Comparison of ENCODE assay signal across 13 mouse cellular contexts in the genomic region with DNA sequence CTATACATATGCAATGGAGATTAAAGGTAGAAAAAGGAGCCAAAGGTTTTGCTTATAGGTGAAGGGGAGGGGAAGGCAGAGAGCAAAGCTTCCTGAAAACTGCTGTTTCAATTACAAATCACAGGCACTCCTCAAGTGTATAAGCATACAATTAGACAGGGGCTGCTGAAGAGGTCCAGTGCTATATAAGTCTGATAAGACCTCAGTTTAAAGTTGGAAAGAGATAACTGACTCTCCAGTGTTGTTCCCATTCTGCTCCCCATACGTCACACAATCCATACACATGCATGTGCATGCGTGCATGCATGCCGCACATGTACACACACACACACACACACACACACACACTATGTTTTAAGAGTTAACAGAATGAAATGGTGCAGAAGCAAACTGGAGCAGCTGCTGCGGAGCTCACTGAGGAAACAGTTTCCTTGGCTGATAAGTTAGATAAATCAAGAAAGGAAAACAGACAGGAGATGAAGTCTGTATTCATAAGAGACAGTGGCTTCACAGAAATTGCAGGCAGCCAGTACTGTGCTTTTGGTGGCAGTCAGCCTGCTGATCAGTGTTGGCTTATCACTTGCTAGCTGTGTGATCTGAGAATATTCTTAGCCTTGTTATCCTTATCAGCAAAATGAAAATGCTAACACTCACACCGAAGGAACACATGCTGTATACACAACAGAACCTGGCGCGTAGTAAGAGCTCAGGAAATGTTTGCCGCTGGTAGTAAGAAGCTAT.
DNase-seq lines count a peak whose midpoint lies in the region; ATAC-seq and TF ChIP-seq lines count a peak whose summit lies in the region.
"Had no signal": no experiment of that assay in that cellular context is flagged by ENCODE, and none has a peak within 500 bp of the region (broad histone marks: within the 10 kb centered on the region; RNA-seq: fewer than 3 reads in every experiment).

No protein-coding gene starts in this region.

- peaks cover 4% of the 10 kb centered on the region; the same call in 1 of the 2 replicates for H3K4me1 ChIP-seq in liver, embryonic 11.5 days (replicated peaks; ENCODE audit: control insufficient read depth, insufficient read depth, low read length)
- H3K4me1 ChIP-seq in liver, postnatal 0 days (ENCODE audit: insufficient read depth), result no peaks in the 10 kb centered on the region
- peaks cover 6% of the 10 kb centered on the region for H3K4me1 ChIP-seq in cortical plate, adult 2 months (ENCODE audit: control insufficient read depth, insufficient read depth, low read length)
- H3K4me1 ChIP-seq in liver, embryonic 13.5 days (replicated peaks), result peaks cover 9% of the 10 kb centered on the region
- H3K4me1 ChIP-seq: lung, embryonic 15.5 days had no signal

- H3K9me3 ChIP-seq in liver, embryonic 11.5 days (ENCODE audit: control insufficient read depth, low read length), result peaks cover 6% of the 10 kb centered on the region
- H3K9me3 ChIP-seq in liver, postnatal 0 days (ENCODE audit: low read length), result peaks cover 7% of the 10 kb centered on the region
- H3K9me3 ChIP-seq in liver, embryonic 13.5 days (replicated peaks), result peaks cover 9% of the 10 kb centered on the region

- no peak overlapping the region for H3K9ac ChIP-seq in liver, embryonic 11.5 days (ENCODE audit: low read depth, low read length)
- H3K9ac ChIP-seq in liver, postnatal 0 days (replicated peaks), result no peak overlapping the region
- H3K9ac ChIP-seq in liver, embryonic 13.5 days, result no peak overlapping the region
- H3K9ac ChIP-seq: lung, embryonic 15.5 days had no signal

- WGBS in liver, embryonic 11.5 days, result 55% methylated on average over 8 of the region's 8 CpGs
- 52% methylated on average over 8 of the region's 8 CpGs for WGBS in liver, postnatal 0 days (ENCODE audit: insufficient replicate concordance)
- 52% methylated on average over 8 of the region's 8 CpGs for WGBS in liver, embryonic 13.5 days (ENCODE audit: insufficient replicate concordance)

- H3K4me3 ChIP-seq in liver, embryonic 11.5 days (ENCODE audit: low read depth, low read length), result no peak overlapping the region
- H3K4me3 ChIP-seq in liver, postnatal 0 days (ENCODE audit: low read depth, low read length), result no peak overlapping the region
- H3K4me3 ChIP-seq in cortical plate, adult 2 months (ENCODE audit: insufficient read depth, low read length), result no peak overlapping the region
- no peak overlapping the region for H3K4me3 ChIP-seq in liver, embryonic 13.5 days (replicated peaks)
- H3K4me3 ChIP-seq: lung, embryonic 15.5 days had no signal

- no peak for TF ChIP-seq EP300 in liver, postnatal 0 days (IDR thresholded peaks at IDR 0.05; ENCODE audit: low read depth)

- no peak overlapping the region for H3K4me2 ChIP-seq in liver, embryonic 11.5 days
- no peak overlapping the region for H3K4me2 ChIP-seq in liver, postnatal 0 days (ENCODE audit: low read depth, low read length)
- no peak overlapping the region for H3K4me2 ChIP-seq in liver, embryonic 13.5 days
- H3K4me2 ChIP-seq: lung, embryonic 15.5 days had no signal

- no peak for TF ChIP-seq CTCF in liver, postnatal 0 days (IDR thresholded peaks at IDR 0.05; ENCODE audit: low read depth)
- no peak for TF ChIP-seq CTCF in cortical plate, adult 2 months (IDR thresholded peaks at IDR 0.05; ENCODE audit: extremely low read depth, insufficient read depth, low read length)

- ATAC-seq in liver, embryonic 11.5 days (replicated peaks; ENCODE audit: low FRiP score), result peak; percentile 56; the same call in 1 of the 2 replicates
- ATAC-seq in liver, postnatal 0 days, result no peak
- ATAC-seq in liver, embryonic 13.5 days (ENCODE audit: low read depth), result peak; percentile 81

- H3K36me3 ChIP-seq in liver, embryonic 11.5 days (ENCODE audit: control insufficient read depth, insufficient read depth, low read length), result no peaks in the 10 kb centered on the region
- no peaks in the 10 kb centered on the region for H3K36me3 ChIP-seq in liver, postnatal 0 days (replicated peaks; ENCODE audit: insufficient read depth, low read length)
- H3K36me3 ChIP-seq in liver, embryonic 13.5 days, result 0 out of 2 replicates have a peak, but pooled peaks cover 5% of the 10 kb centered on the region
- H3K36me3 ChIP-seq: lung, embryonic 15.5 days had no signal

- TF ChIP-seq POLR2A in cortical plate, adult 2 months (IDR thresholded peaks at IDR 0.05; ENCODE audit: extremely low read depth, insufficient read depth, low read length), result no peak

- H3K27me3 ChIP-seq in liver, embryonic 11.5 days (replicated peaks; ENCODE audit: control insufficient read depth, insufficient read depth, low read length), result no peaks in the 10 kb centered on the region
- H3K27me3 ChIP-seq in liver, postnatal 0 days (ENCODE audit: insufficient read depth, low read length), result no peaks in the 10 kb centered on the region
- no peaks in the 10 kb centered on the region for H3K27me3 ChIP-seq in liver, embryonic 13.5 days
- H3K27me3 ChIP-seq: lung, embryonic 15.5 days had no signal

- no peak overlapping the region for H3K27ac ChIP-seq in liver, embryonic 11.5 days (ENCODE audit: low read depth, low read length)
- H3K27ac ChIP-seq in liver, postnatal 0 days (ENCODE audit: low read depth), result no peak overlapping the region
- peak overlapping the region; percentile 67 for H3K27ac ChIP-seq in cortical plate, adult 2 months (ENCODE audit: insufficient read depth, low read length)
- H3K27ac ChIP-seq in liver, embryonic 13.5 days, result no peak overlapping the region
- H3K27ac ChIP-seq: lung, embryonic 15.5 days had no signal

- DNase-seq in heart, adult 18-20 months, result peak; percentile 3 to 6
- no peak for DNase-seq in heart, postnatal 4 days
- DNase-seq in liver, embryonic 11.5 days (ENCODE audit: low spot score), result no peak
- DNase-seq in liver, postnatal 0 days, result no peak
- DNase-seq in liver, embryonic 13.5 days, result no peak
- DNase-seq in kidney, postnatal 14 days, result no peak
- DNase-seq in urinary bladder, postnatal 25 days (ENCODE audit: low spot score), result no peak
- DNase-seq: adrenal gland, postnatal 10 days; cerebellum, postnatal 36 days; kidney, adult 9 months; thymus, adult 2 months had no signal

Comparison
In these comparisons a context has a peak if more than half of its experiments do, and no peak if none do; other contexts are left out.
1. DNase-seq: peak in heart, adult 18-20 months (2 of 2); none in heart, postnatal 4 days (single experiment), liver, embryonic 11.5 days (single experiment), liver, postnatal 0 days (single experiment), liver, embryonic 13.5 days (single experiment), kidney, postnatal 14 days (single experiment) and urinary bladder, postnatal 25 days (single experiment).